Mouse (Mus musculus): ENCODE results near the gene Dcaf17.

DNA sequence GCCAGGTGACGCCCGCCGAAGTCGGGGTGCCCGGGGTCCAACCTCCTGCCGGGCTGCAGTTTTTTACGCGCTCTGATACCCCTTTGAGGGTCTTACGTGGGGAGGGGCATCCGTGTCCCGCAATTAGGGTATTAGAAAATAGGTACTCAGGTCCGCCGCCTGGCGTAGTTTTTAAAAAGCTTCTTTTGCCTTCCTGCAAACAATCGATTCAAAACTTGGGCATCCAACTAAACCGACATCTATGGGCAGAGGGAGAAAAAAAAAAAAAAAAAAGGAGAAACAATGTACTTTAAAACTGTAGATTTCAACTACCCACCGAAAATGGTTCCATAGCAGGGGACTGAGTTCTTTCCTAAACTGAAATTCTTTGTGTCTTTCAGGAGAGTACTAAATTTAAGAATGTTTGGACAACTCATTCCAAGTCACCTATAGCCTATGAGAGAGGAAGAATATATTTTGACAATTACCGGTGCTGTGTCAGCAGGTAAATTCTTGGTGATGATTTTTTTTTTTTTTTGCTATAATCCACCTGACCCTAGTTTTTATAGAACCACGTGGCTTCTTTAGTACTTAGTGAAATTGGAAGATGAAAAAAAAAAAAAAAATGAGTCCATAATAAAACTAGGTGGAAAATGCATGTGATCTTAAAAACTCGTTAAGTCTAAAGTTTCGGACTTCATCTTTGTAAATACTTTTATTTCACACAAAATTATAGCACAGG lies 1.1 kb downstream of the Dcaf17 start:
- no peak for TF ChIP-seq CTCF (IDR thresholded peaks at IDR 0.05; ENCODE audit: low read depth, low read length)
- TF ChIP-seq POLR2A (IDR thresholded peaks at IDR 0.05; ENCODE audit: borderline replicate concordance, low read depth, low read length) = no peak

All from bone marrow macrophage, adult 2 months (primary cell).